Mouse (Mus musculus) limb, embryonic 12.5 days (tissue): ENCODE results near the gene Pfdn5. TPM values are rescaled to one million over a fixed set of nuclear protein-coding genes. Genes with fewer than 3 reads are reported as not detected.

ENCODE experiments used
- ATAC-seq: fragments of 200-750 bp; cut with Nextera tagmentation; 2 replicates; pipeline ENCODE4 v1.8.0; 2017; ENCODE audit warnings: low read depth, moderate TSS enrichment; ENCODE audit not compliant: insufficient number of reproducible peaks, insufficient read depth, low FRiP score, low TSS enrichment
- H3K27ac ChIP-seq: fragments of 300-500 bp; sonication (generic); 2 replicates; pipeline ENCODE4 v1.5.1; 2016; ENCODE audit warnings: mild to moderate bottlenecking, moderate library complexity
- H3K27me3 ChIP-seq: fragments of 300-500 bp; sonication (generic); 2 replicates; pipeline ENCODE4 v1.6.1; 2016; ENCODE audit warnings: mild to moderate bottlenecking, moderate library complexity
- H3K36me3 ChIP-seq: fragments of 300-500 bp; sonication (generic); 2 replicates; pipeline ENCODE4 v1.6.1; 2016; ENCODE audit warnings: mild to moderate bottlenecking, moderate library complexity
- H3K4me1 ChIP-seq: fragments of 300-500 bp; sonication (generic); replicated peaks from 2 replicates; pipeline ENCODE4 v1.6.1; 2016
- H3K4me2 ChIP-seq: fragments of 300-500 bp; sonication (generic); 2 replicates; pipeline ENCODE4 v1.6.1; 2016; ENCODE audit warnings: mild to moderate bottlenecking, moderate library complexity
- H3K4me3 ChIP-seq: fragments of 300-500 bp; sonication (generic); replicated peaks from 2 replicates; pipeline ENCODE4 v1.5.1; 2016; ENCODE audit warnings: mild to moderate bottlenecking
- H3K9ac ChIP-seq: fragments of 300-500 bp; sonication (generic); replicated peaks from 2 replicates; pipeline ENCODE4 v1.6.1; 2016; ENCODE audit warnings: mild to moderate bottlenecking, moderate library complexity
- H3K9me3 ChIP-seq: fragments of 300-500 bp; sonication (generic); 2 replicates; pipeline ENCODE4 v1.6.1; 2016; ENCODE audit warnings: mild to moderate bottlenecking, moderate library complexity
- WGBS: fragments of 180-500 bp; shearing (Covaris S2); methylation state at CpG from one replicate; pipeline ENCODE4 v1.1.7; 2016; 5-methylcytosine and 5-hydroxymethylcytosine counted together
- polyA plus RNA-seq: library from polyadenylated mRNA; unstranded; fragments of >200 nt; fragmentation: Nextera tagmentation; extraction: Ambion mirVana; gene quantifications from 2 replicates; pipeline ENCODE4 v1.2.1, GENCODE M21; 2016

Pfdn5 gene
- polyA plus RNA-seq, 1 experiment from 2014 or later, result 445 TPM

- no peaks in the 10 kb centered on the region for H3K27me3 ChIP-seq
- peak overlapping the region; percentile 62 for H3K4me3 ChIP-seq
- peaks cover 24% of the 10 kb centered on the region for H3K4me1 ChIP-seq
- peak overlapping the region; percentile 93 for H3K27ac ChIP-seq
- ATAC-seq, result no peak; the same call in 1 of the 2 replicates
- H3K9ac ChIP-seq, result peak overlapping the region; percentile 81
- peak overlapping the region; percentile 91 for H3K4me2 ChIP-seq
- under 1% methylated on average over 7 of the region's 7 CpGs for WGBS
- no peaks in the 10 kb centered on the region for H3K9me3 ChIP-seq
- no peaks in the 10 kb centered on the region for H3K36me3 ChIP-seq
Observed at GRCm38 (mm10) chr15:102377163-102377543, 51.2 kb downstream of the Pfdn5 start.

- H3K4me1 ChIP-seq, result peaks cover 24% of the 10 kb centered on the region
- H3K4me2 ChIP-seq, result peak overlapping the region; percentile 91
- peak overlapping the region; percentile 93 for H3K27ac ChIP-seq
- 2% methylated on average over 10 of the region's 10 CpGs for WGBS
- H3K9ac ChIP-seq, result peak overlapping the region; percentile 19; the same call in 1 of the 2 replicates
- H3K27me3 ChIP-seq, result no peaks in the 10 kb centered on the region
- H3K9me3 ChIP-seq, result no peaks in the 10 kb centered on the region
- H3K4me3 ChIP-seq, result peak overlapping the region; percentile 62
- ATAC-seq, result no peak
- no peaks in the 10 kb centered on the region for H3K36me3 ChIP-seq
Observed at GRCm38 (mm10) chr15:102377810-102378262, 51.9 kb downstream of the Pfdn5 start.

Other genes starting within 250 kb of the Pfdn5 start
- 16.6 and 22.6 TPM in 2 replicates for gene Tns2, start 225.7 kb upstream of the Pfdn5 start, polyA plus RNA-seq
- gene Spryd3, start 189.9 kb upstream of the Pfdn5 start, polyA plus RNA-seq, result 12.9 and 16.8 TPM in 2 replicates
- gene Igfbp6, start 181.8 kb upstream of the Pfdn5 start, polyA plus RNA-seq, result 0.96 and 1.2 TPM in 2 replicates
- 0.15 TPM in 1 of 2 replicates, not detected in the other for gene Soat2, start 175.6 kb upstream of the Pfdn5 start, polyA plus RNA-seq
- gene Zfp740, start 122.9 kb upstream of the Pfdn5 start, polyA plus RNA-seq, result 108 and 115 TPM in 2 replicates
- gene Csad, start 121.4 kb upstream of the Pfdn5 start, polyA plus RNA-seq, result 70.6 and 72.9 TPM in 2 replicates
- 2.9 and 3.3 TPM in 2 replicates for gene Itgb7, start 94.2 kb upstream of the Pfdn5 start, polyA plus RNA-seq
- 137 TPM in 2 replicates for gene Rarg, start 68.6 kb upstream of the Pfdn5 start, polyA plus RNA-seq
- 1.3 and 1.4 TPM in 2 replicates for gene Gm9918, start 55.6 kb upstream of the Pfdn5 start, polyA plus RNA-seq
- 56.1 and 58.8 TPM in 2 replicates for gene Mfsd5, start 46.7 kb upstream of the Pfdn5 start, polyA plus RNA-seq
- gene Espl1, start 29.9 kb upstream of the Pfdn5 start, polyA plus RNA-seq, result 42.7 and 49.3 TPM in 2 replicates
- 117 and 120 TPM in 2 replicates for gene Myg1, start 5.6 kb downstream of the Pfdn5 start, polyA plus RNA-seq
- 95.6 and 99.6 TPM in 2 replicates for gene Aaas, start 24.7 kb downstream of the Pfdn5 start, polyA plus RNA-seq
- 3.1 and 4.3 TPM in 2 replicates for gene Sp7, start 41.1 kb downstream of the Pfdn5 start, polyA plus RNA-seq
- gene Sp1, start 80.0 kb downstream of the Pfdn5 start, polyA plus RNA-seq, result 11.1 and 12.1 TPM in 2 replicates
- gene Amhr2, start 119.3 kb downstream of the Pfdn5 start, polyA plus RNA-seq, result 0.48 TPM in 1 of 2 replicates, not detected in the other
- gene Prr13, start 132.9 kb downstream of the Pfdn5 start, polyA plus RNA-seq, result 66.1 and 68.1 TPM in 2 replicates
- 230 and 239 TPM in 2 replicates for gene Pcbp2, start 144.4 kb downstream of the Pfdn5 start, polyA plus RNA-seq
- gene Gm10337, start 177.6 kb downstream of the Pfdn5 start, polyA plus RNA-seq, result not detected in 2 replicates
- gene Map3k12, start 190.9 kb downstream of the Pfdn5 start, polyA plus RNA-seq, result 23.8 and 26.6 TPM in 2 replicates
- 109 and 111 TPM in 2 replicates for gene Tarbp2, start 192.1 kb downstream of the Pfdn5 start, polyA plus RNA-seq
- 2.5 and 3.0 TPM in 2 replicates for gene Npff, start 198.8 kb downstream of the Pfdn5 start, polyA plus RNA-seq